Mouse (Mus musculus) MEL (cell line): ENCODE data around the gene Pdlim1.

Experiments
- CHD2 ChIP-seq: IDR thresholded peaks from 2 replicates; pipeline ENCODE4 v1.6.1; 2011; ENCODE audit warnings: low read length, improper control_type of control experiment
- CTCF ChIP-seq, 3 experiments: IDR thresholded peaks in 2 of 3; conservative IDR thresholded peaks in 1 of 3; 2 replicates each; pipeline ENCODE4 v1.5.1; 2011 to 2012; ENCODE audit warnings: low read length in 3 of 3, low read depth in 2 of 3, mild to moderate bottlenecking in 2 of 3, improper control_type of control experiment in 1 of 3, inconsistent platforms in 1 of 3, mixed read lengths in 1 of 3, moderate library complexity in 1 of 3; ENCODE audit not compliant: control insufficient read depth in 1 of 3, insufficient read depth in 1 of 3, poor library complexity in 1 of 3, severe bottlenecking in 1 of 3
- MEF2A ChIP-seq: IDR thresholded peaks from 2 replicates; pipeline ENCODE4 v1.6.1; 2014; ENCODE audit warnings: low read depth, mild to moderate bottlenecking, inconsistent platforms, low read length, improper control_type of control experiment; ENCODE audit not compliant: poor library complexity, insufficient replicate concordance, severe bottlenecking; ENCODE audit errors: extremely low read depth
- POLR2A ChIP-seq, 2 experiments: IDR thresholded peaks; 2 replicates each; pipeline ENCODE4 v1.6.1; 2011 to 2012; ENCODE audit warnings: low read length in 2 of 2, mild to moderate bottlenecking in 2 of 2, control low read depth in 1 of 2, improper control_type of control experiment in 1 of 2, low read depth in 1 of 2, moderate library complexity in 1 of 2; ENCODE audit not compliant: control insufficient read depth in 1 of 2, insufficient read depth in 1 of 2, poor library complexity in 1 of 2
- TAL1 ChIP-seq: IDR thresholded peaks from 2 replicates; pipeline ENCODE4 v1.6.1; 2012; ENCODE audit warnings: mild to moderate bottlenecking, inconsistent platforms, low read length, moderate library complexity, mixed read lengths
- ZNF384 ChIP-seq: IDR thresholded peaks from 2 replicates; pipeline ENCODE4 v1.6.1; 2012; ENCODE audit warnings: low read depth, mild to moderate bottlenecking, inconsistent platforms, low read length, improper control_type of control experiment

DNA sequence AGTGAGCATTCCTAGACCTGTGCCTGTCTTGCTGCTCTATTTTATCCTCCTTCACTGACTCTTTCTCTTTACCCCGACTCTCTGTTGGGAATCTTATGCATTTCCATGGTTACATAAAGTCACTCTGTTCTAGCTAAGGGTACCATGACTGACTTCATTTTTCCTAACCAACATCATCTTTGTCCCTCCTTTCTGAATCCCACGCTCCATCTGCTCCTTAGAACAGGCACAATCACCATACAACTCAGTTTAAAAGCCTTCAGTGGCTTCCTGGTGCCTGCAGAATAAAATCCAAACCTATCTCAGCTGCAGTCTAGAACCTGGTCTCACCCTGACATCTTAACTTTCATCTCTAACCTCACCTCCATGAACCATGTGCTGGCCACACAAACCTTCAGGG is 26.9 kb upstream of the Pdlim1 start:
- TF ChIP-seq POLR2A (IDR thresholded peaks at IDR 0.05; ENCODE audit: control insufficient read depth in 1 of 2, insufficient read depth in 1 of 2, low read depth in 1 of 2, low read length in 2 of 2, poor library complexity in 1 of 2): no peak
- no peak for TF ChIP-seq TAL1
- TF ChIP-seq MEF2A: no peak
- TF ChIP-seq CHD2: no peak
- TF ChIP-seq ZNF384: no peak
- no peak for TF ChIP-seq CTCF (IDR thresholded peaks at IDR 0.05 in 2 of 3, conservative IDR thresholded peaks at IDR 0.05 in 1 of 3; ENCODE audit: control insufficient read depth in 1 of 3, insufficient read depth in 1 of 3, low read depth in 2 of 3, low read length in 3 of 3, poor library complexity in 1 of 3, severe bottlenecking in 1 of 3)
